Mouse (Mus musculus) c-Kit-negative CD71-positive TER-119-positive erythroid progenitor cells, embryonic 14.5 days (primary cell): ENCODE data around the gene Idh3b.

ENCODE experiments used
- DNase-seq: peaks from one replicate; pipeline ENCODE4 v3.0.0-alpha.2; 2013; ENCODE audit warnings: low read depth, low spot score

Gene Idh3b

DNA sequence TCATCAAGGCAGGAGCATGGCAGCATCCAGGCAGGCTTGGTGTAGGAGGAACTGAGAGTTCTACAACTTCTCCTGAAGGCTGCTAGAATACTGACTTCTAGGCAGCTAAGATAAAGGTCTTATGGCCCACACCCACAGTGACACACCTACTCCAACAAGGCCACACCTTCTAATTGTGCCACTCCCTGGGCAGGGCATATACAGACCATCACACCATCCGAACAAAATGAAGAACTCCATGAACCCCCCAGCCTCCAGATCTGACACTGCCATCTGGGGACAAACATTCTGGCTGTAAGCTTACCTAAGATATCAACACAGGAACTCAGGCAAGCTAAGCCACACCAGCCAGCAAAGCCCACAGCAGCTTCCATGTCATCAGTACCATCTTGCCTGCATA, 18.8 kb downstream of the Idh3b start:
- no peak for DNase-seq

DNA sequence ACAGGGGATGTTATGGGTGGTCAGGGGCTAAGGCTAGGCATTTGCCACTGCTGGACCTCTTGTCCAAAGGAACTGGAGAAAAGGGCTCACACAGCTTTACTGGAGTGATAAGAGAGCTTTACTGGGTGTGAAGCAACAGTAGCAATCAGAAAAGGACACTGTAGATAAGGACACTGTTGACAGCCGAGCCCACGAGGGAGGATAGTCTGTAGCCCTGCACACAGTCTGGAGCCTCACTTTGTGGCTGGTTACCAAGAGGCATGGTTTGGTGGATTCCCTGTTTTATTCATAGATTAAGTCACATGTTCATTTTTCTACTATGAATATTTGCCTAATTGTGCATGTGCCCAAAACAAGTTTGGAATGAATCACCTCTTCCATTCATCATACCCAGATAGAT, 21.9 kb downstream of the Idh3b start:
- DNase-seq = no peak

DNA sequence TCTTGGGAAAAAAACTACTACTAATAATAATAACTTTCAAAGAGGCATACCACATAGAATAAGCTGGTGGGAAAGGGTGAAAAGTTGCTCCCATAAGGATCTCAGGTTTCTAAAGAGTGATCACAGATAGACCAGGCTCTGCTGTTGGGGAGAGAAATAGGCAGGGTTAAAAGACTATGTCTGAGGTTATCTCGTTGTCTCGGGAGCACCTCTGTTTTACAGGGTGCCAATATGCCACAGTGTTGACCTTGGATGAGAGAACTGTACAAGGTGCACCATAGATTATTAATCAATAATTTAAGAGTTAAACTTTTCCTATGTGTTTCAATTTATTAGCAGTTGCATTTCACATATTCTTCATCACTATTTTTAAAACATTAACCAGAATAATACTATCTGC, 22.4 kb downstream of the Idh3b start:
- DNase-seq = no peak

DNA sequence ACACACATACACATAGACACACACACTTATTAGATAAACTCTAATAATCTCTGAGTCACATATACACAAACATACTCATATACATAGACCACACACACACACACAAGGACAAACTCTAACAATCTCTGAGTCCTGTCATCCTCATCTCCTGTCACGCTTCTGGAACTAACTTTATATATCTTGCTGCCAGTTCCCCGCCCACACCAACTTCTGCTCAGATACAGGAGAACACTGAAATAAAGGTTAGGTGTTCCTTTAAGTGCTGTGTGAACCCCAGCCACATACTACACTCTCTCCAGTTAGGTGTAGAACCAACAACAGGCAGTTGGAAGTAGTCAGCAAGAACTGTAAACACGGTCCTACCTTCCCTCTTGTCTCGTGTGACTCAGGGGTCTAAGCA, 23.5 kb downstream of the Idh3b start:
- DNase-seq = no peak

DNA sequence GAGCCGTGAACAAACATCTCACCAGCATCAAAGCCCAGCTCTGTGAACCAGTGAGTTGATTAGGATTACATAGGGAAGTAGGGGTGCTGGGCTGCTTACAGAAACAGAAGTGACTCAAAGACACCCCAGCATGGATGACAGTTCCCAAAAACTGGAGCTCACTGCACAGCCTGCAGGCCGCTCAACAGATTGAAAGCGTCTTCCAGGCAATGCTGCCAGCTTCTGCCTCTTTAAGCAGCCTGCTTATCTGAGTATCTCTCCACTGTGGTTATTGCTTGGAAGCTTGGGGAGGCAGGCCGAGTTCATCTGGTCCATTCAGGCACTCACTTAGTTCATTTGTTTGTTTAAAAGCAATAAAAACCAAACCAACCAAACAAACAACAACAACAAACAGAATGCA, 27.6 kb downstream of the Idh3b start:
- no peak for DNase-seq

DNA sequence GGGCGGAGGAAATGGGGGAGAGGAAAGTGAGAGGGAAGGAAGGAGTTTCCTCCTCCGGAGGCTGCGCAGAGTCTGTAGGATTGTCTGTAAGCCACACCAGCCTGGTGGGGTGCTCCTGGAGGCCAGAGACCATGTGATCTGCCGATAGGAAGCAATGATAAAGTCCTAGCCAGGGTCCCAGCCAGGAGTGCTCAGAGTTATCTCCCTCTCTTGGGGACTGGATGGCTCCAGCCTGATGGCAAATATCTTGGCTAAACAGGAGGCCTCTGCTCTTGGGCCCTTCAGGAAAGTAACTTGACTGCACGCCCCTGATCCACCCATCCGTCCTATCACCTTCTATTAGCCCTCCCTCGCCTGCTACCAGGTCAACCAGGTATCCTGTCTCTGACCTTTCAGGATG, 36.1 kb downstream of the Idh3b start:
- no peak for DNase-seq

DNA sequence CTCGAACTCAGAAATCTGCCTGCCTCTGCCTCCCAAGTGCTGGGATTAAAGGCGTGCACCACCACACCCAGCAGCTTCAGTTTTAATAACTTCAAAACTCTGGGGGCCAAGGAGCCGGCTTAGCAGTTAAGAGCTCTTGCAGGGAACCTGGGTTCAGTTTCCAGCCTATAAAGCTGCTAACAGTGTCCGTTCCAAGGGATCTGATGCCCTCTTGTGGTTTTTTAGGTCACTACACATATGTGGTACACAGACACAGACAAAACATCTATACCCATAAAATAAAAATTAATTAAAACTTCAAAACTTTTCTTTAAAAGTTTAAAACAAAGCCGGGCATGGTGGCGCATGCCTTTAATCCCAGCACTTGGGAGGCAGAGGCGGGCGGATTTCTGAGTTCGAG, 37.4 kb downstream of the Idh3b start:
- no peak for DNase-seq
